Mouse (Mus musculus) MEL (cell line): Measurements from ENCODE around the gene Tkt. TPM values are rescaled to one million over a fixed set of nuclear protein-coding genes. Genes with fewer than 3 reads are reported as not detected.
A peak's percentile ranks its signal among the peaks of the same experiment; 100 is the strongest.

Experiments used
- DNase-seq: peaks from one replicate; pipeline ENCODE4 v3.0.0; 2011; ENCODE audit warnings: low read depth, low spot score
- H3K27ac ChIP-seq: 2 replicates; pipeline ENCODE4 v1.5.1; 2012; ENCODE audit warnings: low read depth, mild to moderate bottlenecking, control low read depth, low read length, moderate library complexity; ENCODE audit not compliant: control insufficient read depth
- H3K27me3 ChIP-seq, 2 experiments: fragments of 150-350 bp in 1 of 2; sonication (generic) in 1 of 2; 2 replicates each; pipeline ENCODE4 v1.6.1; 2012; ENCODE audit warnings: low read length in 2 of 2, mild to moderate bottlenecking in 2 of 2, improper control_type of control experiment in 1 of 2, moderate library complexity in 1 of 2; ENCODE audit not compliant: insufficient read depth in 2 of 2, control insufficient read depth in 1 of 2
- H3K36me3 ChIP-seq, 2 experiments: 2 replicates each; pipeline ENCODE4 v1.6.1; 2012 to 2014; ENCODE audit warnings: low read length in 2 of 2, improper control_type of control experiment in 1 of 2, inconsistent platforms in 1 of 2, mild to moderate bottlenecking in 1 of 2; ENCODE audit not compliant: insufficient read depth in 2 of 2, control insufficient read depth in 1 of 2
- H3K4me1 ChIP-seq, 2 experiments: fragments of 150-350 bp in 1 of 2; sonication (generic) in 1 of 2; 2 replicates each; pipeline ENCODE4 v1.6.1; 2012; ENCODE audit warnings: low read length in 2 of 2, improper control_type of control experiment in 1 of 2, mild to moderate bottlenecking in 1 of 2; ENCODE audit not compliant: insufficient read depth in 2 of 2, control insufficient read depth in 1 of 2
- H3K4me3 ChIP-seq, 2 experiments: fragments of 150-350 bp in 1 of 2; sonication (generic) in 1 of 2; 2 replicates each; pipeline ENCODE4 v1.5.1; 2012; ENCODE audit warnings: low read depth in 2 of 2, low read length in 2 of 2, mild to moderate bottlenecking in 2 of 2, moderate library complexity in 2 of 2, control low read depth in 1 of 2, improper control_type of control experiment in 1 of 2; ENCODE audit not compliant: control insufficient read depth in 1 of 2, insufficient read depth in 1 of 2
- H3K79me2 ChIP-seq: 2 replicates; pipeline ENCODE4 v1.6.1; 2012; ENCODE audit warnings: mild to moderate bottlenecking, low read length, moderate library complexity; ENCODE audit not compliant: control insufficient read depth, poor library complexity, insufficient read depth
- H3K9ac ChIP-seq: 2 replicates; pipeline ENCODE4 v1.6.1; 2012; ENCODE audit warnings: low read depth, mild to moderate bottlenecking, control low read depth, low read length, moderate library complexity; ENCODE audit not compliant: control insufficient read depth, poor library complexity, severe bottlenecking
- H3K9me3 ChIP-seq: fragments of 150-350 bp; sonication (generic); replicated peaks from 2 replicates; pipeline ENCODE4 v1.6.1; 2012; ENCODE audit warnings: mild to moderate bottlenecking, low read length, improper control_type of control experiment, moderate library complexity; ENCODE audit not compliant: insufficient read depth
- BHLHE40 ChIP-seq: IDR thresholded peaks from 2 replicates; pipeline ENCODE4 v1.6.1; 2012; ENCODE audit warnings: low read depth, mild to moderate bottlenecking, inconsistent platforms, low read length, improper control_type of control experiment, borderline replicate concordance
- CHD2 ChIP-seq: IDR thresholded peaks from 2 replicates; pipeline ENCODE4 v1.6.1; 2011; ENCODE audit warnings: low read length, improper control_type of control experiment
- CTCF ChIP-seq, 3 experiments: IDR thresholded peaks in 2 of 3; conservative IDR thresholded peaks in 1 of 3; 2 replicates each; pipeline ENCODE4 v1.5.1; 2011 to 2012; ENCODE audit warnings: low read length in 3 of 3, low read depth in 2 of 3, mild to moderate bottlenecking in 2 of 3, improper control_type of control experiment in 1 of 3, inconsistent platforms in 1 of 3, mixed read lengths in 1 of 3, moderate library complexity in 1 of 3; ENCODE audit not compliant: control insufficient read depth in 1 of 3, insufficient read depth in 1 of 3, poor library complexity in 1 of 3, severe bottlenecking in 1 of 3
- E2F4 ChIP-seq: IDR thresholded peaks from 2 replicates; pipeline ENCODE4 v1.6.1; 2011; ENCODE audit warnings: low read depth, low read length, improper control_type of control experiment, borderline replicate concordance
- EP300 ChIP-seq, 2 experiments: IDR thresholded peaks; 2 replicates each; pipeline ENCODE4 v1.6.1; 2011; ENCODE audit warnings: improper control_type of control experiment in 2 of 2, low read length in 2 of 2, low read depth in 1 of 2, mild to moderate bottlenecking in 1 of 2
- ETS1 ChIP-seq: IDR thresholded peaks from 2 replicates; pipeline ENCODE4 v1.6.1; 2012; ENCODE audit warnings: low read depth, mild to moderate bottlenecking, inconsistent platforms, low read length, improper control_type of control experiment, moderate library complexity
- GATA1 ChIP-seq: IDR thresholded peaks from 2 replicates; pipeline ENCODE4 v1.6.1; 2011; ENCODE audit warnings: low read depth, low read length, improper control_type of control experiment
- KAT2A ChIP-seq: conservative IDR thresholded peaks from 2 replicates; pipeline ENCODE4 v1.6.1; 2012; ENCODE audit warnings: low read depth, low read length, improper control_type of control experiment, inconsistent platforms
- MAFK ChIP-seq: IDR thresholded peaks from 2 replicates; pipeline ENCODE4 v1.6.1; 2011; ENCODE audit warnings: low read depth, mild to moderate bottlenecking, low read length, improper control_type of control experiment, borderline replicate concordance
- MAX ChIP-seq: IDR thresholded peaks from 2 replicates; pipeline ENCODE4 v1.6.1; 2011; ENCODE audit warnings: low read length, improper control_type of control experiment
- MEF2A ChIP-seq: IDR thresholded peaks from 2 replicates; pipeline ENCODE4 v1.6.1; 2014; ENCODE audit warnings: low read depth, mild to moderate bottlenecking, inconsistent platforms, low read length, improper control_type of control experiment; ENCODE audit not compliant: poor library complexity, insufficient replicate concordance, severe bottlenecking; ENCODE audit errors: extremely low read depth
- MXI1 ChIP-seq: IDR thresholded peaks from 2 replicates; pipeline ENCODE4 v1.6.1; 2011; ENCODE audit warnings: mild to moderate bottlenecking, low read depth, low read length, improper control_type of control experiment
- MYB ChIP-seq: IDR thresholded peaks from 2 replicates; pipeline ENCODE4 v1.6.1; 2011; ENCODE audit warnings: mild to moderate bottlenecking, low read depth, low read length, improper control_type of control experiment
- NELFE ChIP-seq: IDR thresholded peaks from 2 replicates; pipeline ENCODE4 v1.6.1; 2011; ENCODE audit warnings: low read depth, low read length, improper control_type of control experiment
- POLR2A ChIP-seq, 2 experiments: IDR thresholded peaks; 2 replicates each; pipeline ENCODE4 v1.6.1; 2011 to 2012; ENCODE audit warnings: low read length in 2 of 2, mild to moderate bottlenecking in 2 of 2, control low read depth in 1 of 2, improper control_type of control experiment in 1 of 2, low read depth in 1 of 2, moderate library complexity in 1 of 2; ENCODE audit not compliant: control insufficient read depth in 1 of 2, insufficient read depth in 1 of 2, poor library complexity in 1 of 2
- RAD21 ChIP-seq: IDR thresholded peaks from 2 replicates; pipeline ENCODE4 v1.6.1; 2011; ENCODE audit warnings: mild to moderate bottlenecking, low read depth, low read length, improper control_type of control experiment
- RCOR1 ChIP-seq: IDR thresholded peaks from 2 replicates; pipeline ENCODE4 v1.6.1; 2012; ENCODE audit warnings: low read depth, mild to moderate bottlenecking, inconsistent platforms, low read length, improper control_type of control experiment
- SIN3A ChIP-seq: IDR thresholded peaks from 2 replicates; pipeline ENCODE4 v1.6.1; 2012; ENCODE audit warnings: low read length, improper control_type of control experiment, inconsistent platforms
- SMC3 ChIP-seq: IDR thresholded peaks from 2 replicates; pipeline ENCODE4 v1.6.1; 2011; ENCODE audit warnings: low read depth, low read length, improper control_type of control experiment
- TAL1 ChIP-seq: IDR thresholded peaks from 2 replicates; pipeline ENCODE4 v1.6.1; 2012; ENCODE audit warnings: mild to moderate bottlenecking, inconsistent platforms, low read length, moderate library complexity, mixed read lengths
- TCF12 ChIP-seq: IDR thresholded peaks from 2 replicates; pipeline ENCODE4 v1.6.1; 2014; ENCODE audit warnings: low read depth, mild to moderate bottlenecking, inconsistent platforms, low read length, improper control_type of control experiment, moderate library complexity
- USF1 ChIP-seq: IDR thresholded peaks from 2 replicates; pipeline ENCODE4 v1.6.1; 2014; ENCODE audit warnings: low read depth, mild to moderate bottlenecking, inconsistent platforms, low read length, improper control_type of control experiment, moderate library complexity
- USF2 ChIP-seq, 2 experiments: IDR thresholded peaks; 2 replicates each; pipeline ENCODE4 v1.6.1; 2011 to 2012; ENCODE audit warnings: improper control_type of control experiment in 2 of 2, low read length in 2 of 2, borderline replicate concordance in 1 of 2, inconsistent platforms in 1 of 2, low read depth in 1 of 2, mild to moderate bottlenecking in 1 of 2; ENCODE audit not compliant: insufficient read depth in 1 of 2
- ZC3H11A ChIP-seq: IDR thresholded peaks from 2 replicates; pipeline ENCODE4 v1.6.1; 2012; ENCODE audit warnings: low read depth, mild to moderate bottlenecking, inconsistent platforms, low read length, improper control_type of control experiment
- ZKSCAN1 ChIP-seq: IDR thresholded peaks from 2 replicates; pipeline ENCODE4 v1.6.1; 2012; ENCODE audit warnings: low read depth, mild to moderate bottlenecking, inconsistent platforms, low read length, improper control_type of control experiment, moderate library complexity
- polyA plus RNA-seq, 2 experiments: library from polyadenylated mRNA; stranded (reverse) in 1 of 2; unstranded in 1 of 2; fragments of >175 nt in 1 of 2; fragments of >200 nt in 1 of 2; gene quantifications; 2 replicates each; pipeline versions ENCODE4 v1.2.1 to v1.2.4; 2012; ENCODE audit warnings: low replicate concordance in 2 of 2, low read depth in 1 of 2; ENCODE audit not compliant: insufficient read length in 2 of 2, insufficient read depth in 1 of 2, missing spikeins in 1 of 2
- total RNA-seq: library from RNA; depleted of rRNA; stranded (reverse); fragments of 300-350 nt; gene quantifications from 2 replicates; pipeline ENCODE4 v1.2.3, GENCODE M21; 2012

Tkt gene
- total and polyA plus RNA-seq, 3 experiments = 115 to 1,273 (median 640) TPM

DNA sequence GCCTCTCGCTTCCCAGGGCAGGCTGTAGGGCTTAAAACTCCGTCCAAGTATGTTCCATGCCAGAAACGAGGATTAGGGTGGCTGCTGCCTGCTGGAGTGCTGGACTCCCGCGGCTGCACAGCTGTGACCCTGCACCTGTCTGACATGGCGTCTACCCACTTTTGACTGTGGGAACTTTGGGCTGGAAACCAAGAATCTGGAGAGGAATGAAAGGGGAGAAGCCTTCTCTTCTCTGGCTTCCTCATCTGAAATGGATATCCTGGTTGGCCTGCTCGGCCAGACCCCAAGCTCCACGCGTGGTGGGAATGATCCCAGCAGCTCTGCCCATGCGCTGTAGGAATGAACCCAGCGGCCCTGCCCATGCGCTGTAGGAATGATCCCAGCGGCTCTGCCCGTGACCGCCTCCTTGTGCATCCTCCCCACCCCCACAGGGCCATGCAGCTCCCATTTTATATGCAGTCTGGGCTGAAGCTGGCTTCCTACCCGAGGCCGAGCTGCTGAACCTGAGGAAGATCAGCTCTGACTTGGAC is 11.2 kb downstream of the Tkt start:
- Histone ChIP-seq H3K27ac (no peak overlapping the region), H3K4me3 (no peak overlapping the region), H3K79me2 (peaks cover 40% of the 10 kb centered on the region), H3K9me3 (no peaks in the 10 kb centered on the region), H3K36me3 (peaks cover 14 to 42% of the 10 kb centered on the region in 2 experiments)
- no peak for TF ChIP-seq CHD2
- no peak for TF ChIP-seq RCOR1
- no peak for TF ChIP-seq E2F4
- TF ChIP-seq BHLHE40 = no peak
- no peak for TF ChIP-seq ETS1
- no peak for TF ChIP-seq ZC3H11A
- no peak for TF ChIP-seq MXI1
- TF ChIP-seq KAT2A = no peak
- TF ChIP-seq POLR2A (IDR thresholded peaks at IDR 0.05; ENCODE audit: control insufficient read depth in 1 of 2, insufficient read depth in 1 of 2, low read depth in 1 of 2, low read length in 2 of 2, poor library complexity in 1 of 2) = no peak
- TF ChIP-seq GATA1 = no peak
- TF ChIP-seq TCF12 = no peak
- no peak for TF ChIP-seq CTCF (IDR thresholded peaks at IDR 0.05 in 2 of 3, conservative IDR thresholded peaks at IDR 0.05 in 1 of 3; ENCODE audit: control insufficient read depth in 1 of 3, insufficient read depth in 1 of 3, low read depth in 2 of 3, low read length in 3 of 3, poor library complexity in 1 of 3, severe bottlenecking in 1 of 3)
- no peak for TF ChIP-seq NELFE
- TF ChIP-seq SIN3A = no peak
- TF ChIP-seq MAX = no peak
- TF ChIP-seq RAD21 = no peak
- TF ChIP-seq TAL1 = no peak
- TF ChIP-seq SMC3 = no peak
- TF ChIP-seq MYB = no peak
- TF ChIP-seq USF2 (IDR thresholded peaks at IDR 0.05; ENCODE audit: borderline replicate concordance in 1 of 2, insufficient read depth in 1 of 2, low read depth in 1 of 2, low read length in 2 of 2) = no peak
- TF ChIP-seq, all 39 proteins: peak for 0
- no peak for DNase-seq
- no peaks in the 10 kb centered on the region for H3K27me3 ChIP-seq
- no peak overlapping the region for H3K9ac ChIP-seq
- peaks cover 12 to 26% of the 10 kb centered on the region in 2 experiments for H3K4me1 ChIP-seq

GRCm38 (mm10) chr14:30560803-30561389 is 12.7 kb downstream of the Tkt start:
- no peak overlapping the region for H3K9ac ChIP-seq
- H3K4me1 ChIP-seq = peaks cover 15 to 24% of the 10 kb centered on the region in 2 experiments
- no peaks in the 10 kb centered on the region for H3K27me3 ChIP-seq
- TF ChIP-seq EP300 (IDR thresholded peaks at IDR 0.05; ENCODE audit: low read depth in 1 of 2, low read length in 2 of 2) (no peak), MEF2A (no peak), GATA1 (no peak), ZKSCAN1 (no peak), E2F4 (no peak), NELFE (no peak), USF1 (no peak), MAFK (no peak), BHLHE40 (no peak), RCOR1 (no peak)
- peak overlapping the region; percentile 72 for H3K27ac ChIP-seq
- peaks cover 20 to 39% of the 10 kb centered on the region in 2 experiments for H3K36me3 ChIP-seq
- no peaks in the 10 kb centered on the region for H3K9me3 ChIP-seq
- no peak for DNase-seq
- H3K79me2 ChIP-seq = peaks cover 28% of the 10 kb centered on the region
- no peak overlapping the region for H3K4me3 ChIP-seq
